In genomic region chr5:114583490-114584175, GRCm38 (mm10) we compare ENCODE assay signal across 18 mouse cellular contexts. TPM values are rescaled to one million over a fixed set of nuclear protein-coding genes. Genes with fewer than 3 reads are reported as not detected.
DNase-seq lines count a peak whose midpoint lies in the region; ATAC-seq lines count a peak whose summit lies in the region.
"Had no signal": no experiment of that assay in that cellular context is flagged by ENCODE, and none has a peak within 500 bp of the region (broad histone marks: within the 10 kb centered on the region; RNA-seq: fewer than 3 reads in every experiment).

No protein-coding gene starts in this region.

- DNase-seq in kidney, adult 18-20 months, result no peak
- DNase-seq in retina, postnatal 1 day, result peak; percentile 9
- DNase-seq in retina, embryonic 14.5 days (ENCODE audit: low spot score), result no peak
- DNase-seq in hindbrain, embryonic 11.5 days (ENCODE audit: low spot score), result no peak
- DNase-seq in left cerebral cortex, postnatal 36 days (ENCODE audit: low spot score in 2 of 2), result no peak
- DNase-seq: cerebellum, adult 9-11 months; heart, postnatal 14 days; kidney, postnatal 10 days; spleen, adult 18-20 months; thymus, adult 18-20 months had no signal

- no peaks in the 10 kb centered on the region for H3K9me3 ChIP-seq in kidney, embryonic 15.5 days (replicated peaks)
- H3K9me3 ChIP-seq in hindbrain, embryonic 11.5 days (ENCODE audit: control insufficient read depth, low read length), result no peaks in the 10 kb centered on the region
- no peaks in the 10 kb centered on the region for H3K9me3 ChIP-seq in midbrain, embryonic 13.5 days
- H3K9me3 ChIP-seq: G1E; heart, embryonic 10.5 days; liver, embryonic 12.5 days had no signal

- WGBS in kidney, embryonic 15.5 days, result 64% methylated on average over 12 of the region's 12 CpGs
- 80% methylated on average over 12 of the region's 12 CpGs for WGBS in hindbrain, embryonic 11.5 days
- WGBS in midbrain, embryonic 13.5 days, result 74% methylated on average over 12 of the region's 12 CpGs

- no peak overlapping the region for H3K4me3 ChIP-seq in kidney, embryonic 15.5 days (replicated peaks)
- H3K4me3 ChIP-seq in hindbrain, embryonic 11.5 days (ENCODE audit: low read depth, low read length), result no peak overlapping the region
- H3K4me3 ChIP-seq in midbrain, embryonic 13.5 days (replicated peaks), result no peak overlapping the region
- H3K4me3 ChIP-seq: heart, embryonic 10.5 days; left cerebral cortex, adult 2 months; liver, embryonic 12.5 days had no signal

- 0 out of 2 replicates have a peak overlapping the region, but pooled peaks have one; percentile 2 for H3K27ac ChIP-seq in kidney, embryonic 15.5 days
- H3K27ac ChIP-seq in hindbrain, embryonic 11.5 days (ENCODE audit: low read depth, low read length), result peak overlapping the region; percentile 82
- H3K27ac ChIP-seq in midbrain, embryonic 13.5 days, result 0 out of 2 replicates have a peak overlapping the region, but pooled peaks have one; percentile 63
- H3K27ac ChIP-seq: heart, embryonic 10.5 days; left cerebral cortex, adult 2 months; liver, embryonic 12.5 days had no signal

- H3K4me2 ChIP-seq in kidney, embryonic 15.5 days, result no peak overlapping the region
- H3K4me2 ChIP-seq in hindbrain, embryonic 11.5 days (replicated peaks; ENCODE audit: low read depth, low read length), result no peak overlapping the region
- H3K4me2 ChIP-seq in midbrain, embryonic 13.5 days (replicated peaks), result no peak overlapping the region
- H3K4me2 ChIP-seq: liver, embryonic 12.5 days; lung, embryonic 14.5 days had no signal

- H3K27me3 ChIP-seq in kidney, embryonic 15.5 days, result no peaks in the 10 kb centered on the region
- 0 out of 2 replicates have a peak, but pooled peaks cover 3% of the 10 kb centered on the region for H3K27me3 ChIP-seq in hindbrain, embryonic 11.5 days (ENCODE audit: control insufficient read depth, insufficient read depth, low read length)
- H3K27me3 ChIP-seq in midbrain, embryonic 13.5 days, result peaks cover 21% of the 10 kb centered on the region

- H3K36me3 ChIP-seq in kidney, embryonic 15.5 days, result 0 out of 2 replicates have a peak, but pooled peaks cover 4% of the 10 kb centered on the region
- no peaks in the 10 kb centered on the region for H3K36me3 ChIP-seq in hindbrain, embryonic 11.5 days (ENCODE audit: control insufficient read depth, insufficient read depth, low read length)
- no peaks in the 10 kb centered on the region for H3K36me3 ChIP-seq in midbrain, embryonic 13.5 days
- H3K36me3 ChIP-seq: heart, embryonic 10.5 days; liver, embryonic 12.5 days had no signal

- intact Hi-C loops in left cerebral cortex, postnatal 36 days (cut with DNase I), result no loop called here

- ATAC-seq in kidney, embryonic 15.5 days (replicated peaks; ENCODE audit: low FRiP score), result no peak
- no peak for ATAC-seq in hindbrain, embryonic 11.5 days (ENCODE audit: low FRiP score)
- no peak for ATAC-seq in midbrain, embryonic 13.5 days
- ATAC-seq: inflammation-experienced regulatory T-cells, adult 6 months; liver, embryonic 12.5 days had no signal

- peaks cover 90% of the 10 kb centered on the region for H3K4me1 ChIP-seq in kidney, embryonic 15.5 days
- H3K4me1 ChIP-seq in hindbrain, embryonic 11.5 days (replicated peaks; ENCODE audit: control insufficient read depth, insufficient read depth, low read length), result peaks cover 35% of the 10 kb centered on the region
- peaks cover 88% of the 10 kb centered on the region for H3K4me1 ChIP-seq in midbrain, embryonic 13.5 days (replicated peaks)

- no peak overlapping the region for H3K9ac ChIP-seq in kidney, embryonic 15.5 days
- H3K9ac ChIP-seq in hindbrain, embryonic 11.5 days (ENCODE audit: low read depth, low read length), result no peak overlapping the region
- no peak overlapping the region; the same call in 1 of the 2 replicates for H3K9ac ChIP-seq in midbrain, embryonic 13.5 days (replicated peaks)
- H3K9ac ChIP-seq: liver, embryonic 12.5 days; lung, embryonic 14.5 days had no signal

RNA-seq across cellular contexts. Expression of gene Fam222a, which starts 15.8 kb away (rescaled TPM):
- 4.4 and 4.7 TPM in 2 replicates for polyA plus RNA-seq in kidney, embryonic 15.5 days (2015; fragmentation: Nextera tagmentation; extraction: Ambion mirVana)
- 4.8 and 6.5 TPM in 2 replicates for polyA plus RNA-seq in hindbrain, embryonic 11.5 days (2014; fragmentation: Nextera tagmentation; extraction: Ambion mirVana)
- 5.1 and 6.1 TPM in 2 replicates for polyA plus RNA-seq in midbrain, embryonic 13.5 days (2015; fragmentation: Nextera tagmentation; extraction: Ambion mirVana)
- 10 to 100 TPM in 1 of 2 experiments, 1 to 10 TPM in 1; 10.0 to 12.6 TPM for total RNA-seq in left cerebral cortex, postnatal 36 days (2021)
- polyA plus RNA-seq: inflammation-experienced regulatory T-cells, adult 6 months had no signal

Comparison
In these comparisons a context has a peak if more than half of its experiments do, and no peak if none do; other contexts are left out.
1. H3K27ac ChIP-seq: peak in every context shown above with its lines; median percentile 82 in hindbrain, embryonic 11.5 days; 63 in midbrain, embryonic 13.5 days; 2 in kidney, embryonic 15.5 days.